Mouse (Mus musculus) midbrain, embryonic 16.5 days (tissue): ENCODE results near the gene Susd1. TPM values are rescaled to one million over a fixed set of nuclear protein-coding genes. Genes with fewer than 3 reads are reported as not detected.

Source experiments
- ATAC-seq: fragments of 200-750 bp; cut with Nextera tagmentation; 2 replicates; pipeline ENCODE4 v1.8.0; 2017; ENCODE audit warnings: moderate TSS enrichment
- H3K27ac ChIP-seq: fragments of 300-500 bp; sonication (generic); 2 replicates; pipeline ENCODE4 v1.5.1; 2014; ENCODE audit warnings: mild to moderate bottlenecking, low read length, mixed read lengths
- H3K27me3 ChIP-seq: fragments of 300-500 bp; sonication (generic); 2 replicates; pipeline ENCODE4 v1.6.1; 2014; ENCODE audit warnings: low read depth, low read length, mixed read lengths; ENCODE audit not compliant: control insufficient read depth, insufficient read depth
- H3K36me3 ChIP-seq: fragments of 300-500 bp; sonication (generic); 2 replicates; pipeline ENCODE4 v1.6.1; 2014; ENCODE audit warnings: mild to moderate bottlenecking, low read length, moderate library complexity, mixed read lengths; ENCODE audit not compliant: control insufficient read depth, insufficient read depth
- H3K4me1 ChIP-seq: fragments of 300-500 bp; sonication (generic); 2 replicates; pipeline ENCODE4 v1.6.1; 2014; ENCODE audit warnings: mild to moderate bottlenecking, low read length, mixed read lengths; ENCODE audit not compliant: control insufficient read depth, insufficient read depth
- H3K4me2 ChIP-seq: fragments of 300-500 bp; sonication (generic); 2 replicates; pipeline ENCODE4 v1.6.1; 2014; ENCODE audit warnings: mild to moderate bottlenecking, low read length, mixed read lengths
- H3K4me3 ChIP-seq: fragments of 300-500 bp; sonication (generic); 2 replicates; pipeline ENCODE4 v1.5.1; 2014; ENCODE audit warnings: low read depth, mild to moderate bottlenecking, low read length, moderate library complexity, mixed read lengths
- H3K9ac ChIP-seq: fragments of 300-500 bp; sonication (generic); 2 replicates; pipeline ENCODE4 v1.6.1; 2014; ENCODE audit warnings: low read depth, low read length, mixed read lengths
- H3K9me3 ChIP-seq: fragments of 300-500 bp; sonication (generic); replicated peaks from 2 replicates; pipeline ENCODE4 v1.6.1; 2014; ENCODE audit warnings: mild to moderate bottlenecking, low read length, mixed read lengths; ENCODE audit not compliant: control insufficient read depth, poor library complexity, severe bottlenecking
- WGBS: fragments of 180-500 bp; shearing (Covaris S2); extraction: QIAGEN DNeasy Blood & Tissue Kit; methylation state at CpG from one replicate; pipeline ENCODE4 v1.1.7; 2014; 5-methylcytosine and 5-hydroxymethylcytosine counted together
- polyA plus RNA-seq: library from polyadenylated mRNA; unstranded; fragments of >200 nt; fragmentation: Nextera tagmentation; extraction: Ambion mirVana; gene quantifications from 2 replicates; pipeline ENCODE4 v1.2.1, GENCODE M21; 2015

The Susd1 gene
- polyA plus RNA-seq, 1 experiment from 2014 or later = 2.2 TPM

DNA sequence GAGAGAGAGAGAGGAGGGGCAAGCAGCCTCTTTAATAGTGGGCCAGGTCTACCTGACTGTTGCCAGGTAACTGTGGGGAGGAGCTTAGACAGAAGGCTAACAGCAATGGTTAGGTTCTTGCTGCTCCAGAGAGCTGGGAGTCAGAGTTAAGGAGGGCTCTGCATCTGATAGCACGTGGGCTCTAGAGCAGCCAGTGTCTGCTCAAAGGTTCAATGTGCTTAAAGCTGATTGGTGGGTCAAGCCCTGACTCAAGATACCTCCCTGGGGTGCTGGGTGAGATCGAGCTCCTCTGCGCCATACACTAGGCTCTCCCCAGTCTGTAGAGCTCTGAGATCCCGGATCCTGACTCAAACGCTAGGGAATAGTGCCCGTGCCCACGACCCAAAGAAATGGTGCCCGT lies 136.0 kb downstream of the Susd1 start:
- Histone ChIP-seq H3K4me2 (no peak overlapping the region), H3K4me3 (no peak overlapping the region), H3K4me1 (no peaks in the 10 kb centered on the region), H3K9ac (no peak overlapping the region), H3K36me3 (no peaks in the 10 kb centered on the region), H3K9me3 (no peaks in the 10 kb centered on the region), H3K27me3 (no peaks in the 10 kb centered on the region), H3K27ac (no peak overlapping the region)
- 89% methylated on average over 8 of the region's 8 CpGs for WGBS
- ATAC-seq = no peak

DNA sequence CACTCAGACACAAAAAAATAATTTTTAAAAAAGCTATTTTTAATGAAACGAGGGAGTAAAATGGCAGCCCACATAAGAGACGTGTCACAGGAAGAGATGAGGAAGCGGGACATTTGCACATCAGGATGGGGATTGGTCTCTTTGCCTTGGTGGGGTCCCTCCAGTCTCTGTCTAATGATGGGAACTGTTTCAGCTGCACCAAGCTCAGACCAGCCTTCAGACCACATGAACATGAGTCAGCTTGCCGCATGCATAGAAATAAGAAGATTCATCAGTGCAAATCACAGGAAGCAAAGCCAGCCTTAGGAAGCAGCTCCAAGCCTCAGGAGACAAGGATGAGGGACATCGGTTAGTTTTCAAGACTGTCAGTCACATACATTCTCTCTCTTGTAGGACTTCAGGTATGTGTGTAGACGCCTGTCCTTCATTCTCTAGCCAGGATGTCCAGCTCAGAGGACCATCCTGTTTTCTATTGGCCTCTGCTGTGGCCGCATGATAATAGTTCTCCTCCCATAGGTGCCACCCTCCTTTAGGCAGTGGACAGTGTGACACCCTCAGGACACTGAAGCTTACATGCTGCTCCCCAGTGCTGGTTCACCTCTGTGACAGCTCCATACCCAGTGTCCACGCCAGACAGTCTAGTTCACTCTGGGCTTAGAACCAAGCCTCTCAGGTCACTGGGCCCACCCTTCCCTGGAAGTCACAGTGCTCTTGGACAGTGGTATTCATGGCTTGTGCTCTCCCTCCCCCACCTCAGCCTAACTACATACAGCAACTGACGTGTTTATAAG lies 137.2 kb downstream of the Susd1 start:
- Histone ChIP-seq H3K9ac (no peak overlapping the region), H3K9me3 (no peaks in the 10 kb centered on the region), H3K36me3 (no peaks in the 10 kb centered on the region), H3K4me2 (no peak overlapping the region), H3K27me3 (no peaks in the 10 kb centered on the region), H3K4me3 (no peak overlapping the region), H3K27ac (no peak overlapping the region), H3K4me1 (no peaks in the 10 kb centered on the region)
- 90% methylated on average over 9 of the region's 9 CpGs for WGBS
- ATAC-seq = no peak

DNA sequence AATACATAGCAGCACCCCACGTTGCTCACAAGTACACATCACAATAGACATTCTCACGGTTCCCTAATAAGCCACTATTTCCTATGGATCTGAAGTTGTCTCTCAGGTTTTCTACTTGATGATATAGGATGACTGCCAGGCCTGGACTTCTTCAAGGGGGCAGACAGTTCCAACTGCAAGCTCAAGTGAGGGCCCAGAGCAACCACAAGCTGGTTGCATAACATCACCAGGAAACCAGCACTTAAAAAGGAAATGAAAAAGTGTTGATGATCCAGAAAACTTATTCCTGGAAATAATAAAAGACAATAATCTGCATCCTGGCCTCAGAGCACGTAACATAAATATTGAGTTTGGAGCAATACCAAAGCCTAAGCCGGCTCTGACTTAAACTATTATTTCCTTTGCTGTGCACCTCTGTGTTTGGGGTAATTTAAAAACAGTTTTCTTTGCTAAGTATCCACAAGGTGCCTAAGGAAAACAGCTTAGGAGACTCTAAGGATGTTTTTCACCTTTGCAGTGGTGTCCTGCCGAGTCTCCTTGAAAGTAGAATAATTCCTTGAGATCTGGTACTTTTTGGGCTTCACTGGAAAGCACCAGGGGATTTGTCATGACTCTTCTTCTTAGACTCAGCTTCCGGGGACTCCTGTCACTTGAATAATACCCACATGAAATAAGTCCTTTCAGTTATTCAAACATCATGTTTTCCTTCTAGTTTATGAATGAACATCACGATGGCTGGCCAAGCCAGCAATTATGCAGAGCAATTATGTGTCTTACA lies 139.5 kb downstream of the Susd1 start:
- no peaks in the 10 kb centered on the region for H3K36me3 ChIP-seq
- H3K27ac ChIP-seq = no peak overlapping the region
- no peak for ATAC-seq
- no peaks in the 10 kb centered on the region for H3K9me3 ChIP-seq
- H3K4me3 ChIP-seq = no peak overlapping the region
- WGBS = 77% methylated on average over 7 of the region's 7 CpGs
- no peak overlapping the region for H3K9ac ChIP-seq
- H3K4me1 ChIP-seq = no peaks in the 10 kb centered on the region
- H3K27me3 ChIP-seq = no peaks in the 10 kb centered on the region
- H3K4me2 ChIP-seq = no peak overlapping the region

DNA sequence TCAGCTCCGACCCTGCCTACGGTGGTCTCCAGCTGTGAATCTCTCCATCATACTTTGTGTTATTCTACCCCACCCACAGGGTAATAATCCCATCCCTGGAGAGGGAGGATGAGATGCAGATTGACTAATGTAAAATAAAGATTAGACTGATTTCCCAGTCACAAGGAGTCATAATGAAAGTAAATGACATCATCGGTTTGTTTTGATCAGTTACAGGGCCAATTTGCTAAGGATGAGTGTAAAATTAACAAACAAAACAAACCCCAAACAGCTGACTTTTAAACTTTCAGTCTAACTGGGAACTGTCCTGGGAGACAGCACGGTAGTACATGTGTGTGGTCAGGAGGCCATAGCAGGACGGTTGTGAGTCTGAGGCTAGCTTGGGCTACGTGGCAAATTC lies 143.3 kb downstream of the Susd1 start:
- no peak overlapping the region for H3K27ac ChIP-seq
- H3K4me2 ChIP-seq = no peak overlapping the region
- H3K4me1 ChIP-seq = no peaks in the 10 kb centered on the region
- H3K27me3 ChIP-seq = no peaks in the 10 kb centered on the region
- H3K9me3 ChIP-seq = no peaks in the 10 kb centered on the region
- no peak for ATAC-seq
- no peak overlapping the region for H3K9ac ChIP-seq
- 84% methylated on average over 6 of the region's 6 CpGs for WGBS
- H3K4me3 ChIP-seq = no peak overlapping the region
- no peaks in the 10 kb centered on the region for H3K36me3 ChIP-seq

DNA sequence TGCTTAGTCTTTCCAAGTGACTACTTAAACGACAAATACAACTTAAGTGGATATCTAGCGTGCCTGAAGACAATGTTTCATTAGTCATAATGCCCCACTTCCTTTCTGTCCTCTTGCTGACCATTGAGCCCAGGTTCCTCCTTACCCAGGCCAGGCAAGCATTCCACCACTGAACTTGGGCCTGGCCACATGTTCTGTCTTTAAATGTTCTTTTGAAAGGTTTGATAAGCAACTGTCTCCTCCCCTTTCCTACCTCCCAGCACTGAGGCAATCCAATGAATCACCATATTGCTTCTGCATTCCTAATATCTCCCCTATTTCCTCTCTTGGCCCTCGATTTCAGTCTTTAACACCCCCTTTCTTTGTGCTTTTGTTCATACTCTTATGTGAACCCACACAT lies 143.8 kb downstream of the Susd1 start:
- Histone ChIP-seq H3K4me1 (no peaks in the 10 kb centered on the region), H3K36me3 (no peaks in the 10 kb centered on the region), H3K4me2 (no peak overlapping the region), H3K27me3 (no peaks in the 10 kb centered on the region), H3K9me3 (no peaks in the 10 kb centered on the region), H3K27ac (no peak overlapping the region), H3K4me3 (no peak overlapping the region), H3K9ac (no peak overlapping the region)
- ATAC-seq = no peak
- 84% methylated on average over 3 of the region's 3 CpGs for WGBS

DNA sequence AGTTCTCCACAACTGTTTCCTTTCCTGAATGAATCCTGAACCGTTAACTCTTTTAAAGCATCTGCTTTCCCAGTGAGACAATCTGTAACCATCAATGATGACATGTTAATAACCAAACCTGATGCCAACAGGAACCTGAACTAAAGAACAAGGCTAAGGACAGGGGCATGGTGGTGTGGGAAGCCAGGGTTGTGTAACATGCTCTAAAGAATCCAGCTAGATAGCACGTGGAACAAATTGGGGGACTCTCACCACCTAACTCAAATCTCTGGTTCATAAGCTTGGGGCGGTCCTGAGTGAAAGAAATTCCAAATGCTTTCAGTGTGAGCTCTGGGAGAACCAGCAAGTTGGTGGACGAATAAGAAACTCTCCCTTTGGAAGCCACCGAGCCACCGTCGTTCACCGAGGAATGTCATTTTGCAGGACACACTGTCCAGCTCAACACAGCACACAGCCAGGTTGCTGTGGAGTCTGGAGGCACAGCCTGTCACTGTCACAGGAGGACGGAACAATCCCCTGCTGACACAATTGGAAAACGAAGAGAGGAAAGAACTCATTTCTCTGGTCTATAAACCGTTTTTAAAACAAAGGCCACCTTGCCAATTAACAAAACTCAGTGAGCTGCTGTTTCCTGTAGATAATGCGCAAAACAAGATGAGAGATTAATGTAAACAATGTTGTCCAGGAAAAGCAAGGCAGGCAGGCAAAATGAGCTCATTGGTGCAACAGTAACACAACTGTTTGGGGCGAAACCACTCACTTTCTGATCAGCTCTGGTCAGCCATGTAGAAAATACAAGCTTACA lies 146.3 kb downstream of the Susd1 start:
- H3K27ac ChIP-seq = no peak overlapping the region
- no peak overlapping the region for H3K4me3 ChIP-seq
- H3K36me3 ChIP-seq = no peaks in the 10 kb centered on the region
- 84% methylated on average over 13 of the region's 13 CpGs for WGBS
- H3K4me2 ChIP-seq = no peak overlapping the region
- H3K4me1 ChIP-seq = no peaks in the 10 kb centered on the region
- no peaks in the 10 kb centered on the region for H3K9me3 ChIP-seq
- no peak for ATAC-seq
- no peak overlapping the region for H3K9ac ChIP-seq
- H3K27me3 ChIP-seq = no peaks in the 10 kb centered on the region

DNA sequence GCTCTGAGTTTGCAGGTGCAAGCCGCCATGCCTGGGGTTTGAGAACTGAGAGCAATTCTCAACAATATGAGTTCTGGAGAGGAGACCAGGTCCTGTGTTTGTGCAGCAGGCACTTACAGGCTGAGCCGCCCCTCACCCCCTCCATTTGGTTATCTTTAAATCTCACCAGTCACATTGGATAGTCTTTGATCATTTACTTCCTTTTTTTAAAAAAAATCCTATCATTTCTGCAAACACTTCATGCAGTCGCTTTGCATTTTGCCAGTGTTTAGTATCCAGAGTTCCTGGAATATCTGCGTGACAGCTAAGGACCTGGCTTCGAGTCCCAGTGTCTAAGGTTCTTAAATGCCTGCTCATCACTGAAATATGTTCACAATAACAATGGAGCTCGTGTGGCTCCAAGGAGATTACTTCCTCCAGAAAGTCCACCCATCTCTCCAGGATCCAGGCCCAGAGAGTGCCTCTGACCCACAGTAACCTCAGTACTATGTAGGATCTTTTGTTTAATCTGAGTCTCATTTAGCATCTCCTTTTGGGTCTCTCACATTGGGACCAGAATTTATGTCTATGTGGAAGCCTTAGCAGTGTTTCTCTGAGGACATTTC lies 147.4 kb downstream of the Susd1 start:
- no peak for ATAC-seq
- no peak overlapping the region for H3K4me2 ChIP-seq
- no peaks in the 10 kb centered on the region for H3K4me1 ChIP-seq
- no peaks in the 10 kb centered on the region for H3K27me3 ChIP-seq
- no peak overlapping the region for H3K27ac ChIP-seq
- WGBS = 69% methylated on average over 6 of the region's 6 CpGs
- H3K4me3 ChIP-seq = no peak overlapping the region
- H3K36me3 ChIP-seq = no peaks in the 10 kb centered on the region
- no peak overlapping the region for H3K9ac ChIP-seq
- no peaks in the 10 kb centered on the region for H3K9me3 ChIP-seq

DNA sequence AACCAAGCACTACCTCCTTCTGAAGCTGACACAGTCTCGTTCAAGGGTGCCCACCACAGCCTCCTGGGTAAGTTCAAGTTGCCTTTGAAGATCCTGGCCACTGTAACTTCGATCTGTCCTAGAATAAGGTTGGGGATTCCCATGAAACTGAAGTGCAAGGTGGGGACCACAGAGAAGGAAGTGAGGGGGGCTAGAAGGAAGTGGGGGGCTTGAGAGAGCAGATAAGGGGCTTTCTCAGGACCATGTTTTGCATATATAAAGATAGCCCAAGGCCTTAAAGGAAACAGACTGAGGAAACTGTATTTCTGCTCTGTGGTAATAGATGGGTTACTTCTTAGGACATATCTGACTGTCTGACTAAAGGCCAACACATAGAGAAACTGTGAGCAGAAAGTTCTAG lies 151.3 kb downstream of the Susd1 start:
- H3K27me3 ChIP-seq = no peaks in the 10 kb centered on the region
- no peak overlapping the region for H3K4me3 ChIP-seq
- 82% methylated on average over 2 of the region's 2 CpGs for WGBS
- no peak for ATAC-seq
- no peaks in the 10 kb centered on the region for H3K4me1 ChIP-seq
- no peak overlapping the region for H3K4me2 ChIP-seq
- H3K27ac ChIP-seq = no peak overlapping the region
- H3K9ac ChIP-seq = no peak overlapping the region
- H3K36me3 ChIP-seq = no peaks in the 10 kb centered on the region
- no peaks in the 10 kb centered on the region for H3K9me3 ChIP-seq
